Mouse (Mus musculus) neural tube, embryonic 12.5 days (tissue): ENCODE measurements around the gene Cldn15. TPM values are rescaled to one million over a fixed set of nuclear protein-coding genes. Genes with fewer than 3 reads are reported as not detected.
A peak's percentile ranks its signal among the peaks of the same experiment; 100 is the strongest.

Source experiments
- ATAC-seq: fragments of 200-750 bp; cut with Nextera tagmentation; 2 replicates; pipeline ENCODE4 v1.8.0; 2017; ENCODE audit warnings: low read depth, mild to moderate bottlenecking, moderate TSS enrichment, moderate library complexity; ENCODE audit not compliant: low FRiP score
- H3K27ac ChIP-seq: fragments of 300-500 bp; sonication (generic); 2 replicates; pipeline ENCODE4 v1.5.1; 2016
- H3K27me3 ChIP-seq: fragments of 300-500 bp; sonication (generic); replicated peaks from 2 replicates; pipeline ENCODE4 v1.6.1; 2016; ENCODE audit warnings: mild to moderate bottlenecking
- H3K36me3 ChIP-seq: fragments of 300-500 bp; sonication (generic); 2 replicates; pipeline ENCODE4 v1.6.1; 2016; ENCODE audit warnings: mild to moderate bottlenecking
- H3K4me1 ChIP-seq: fragments of 300-500 bp; sonication (generic); 2 replicates; pipeline ENCODE4 v1.6.1; 2016
- H3K4me2 ChIP-seq: fragments of 300-500 bp; sonication (generic); replicated peaks from 2 replicates; pipeline ENCODE4 v1.6.1; 2016; ENCODE audit warnings: mild to moderate bottlenecking
- H3K4me3 ChIP-seq: fragments of 300-500 bp; sonication (generic); 2 replicates; pipeline ENCODE4 v1.5.1; 2016
- H3K9ac ChIP-seq: fragments of 300-500 bp; sonication (generic); 2 replicates; pipeline ENCODE4 v1.6.1; 2016; ENCODE audit warnings: mild to moderate bottlenecking
- H3K9me3 ChIP-seq: fragments of 300-500 bp; sonication (generic); 2 replicates; pipeline ENCODE4 v1.6.1; 2016; ENCODE audit warnings: mild to moderate bottlenecking
- WGBS: fragments of 180-500 bp; shearing (Covaris S2); methylation state at CpG from one replicate; pipeline ENCODE4 v1.1.7; 2016; 5-methylcytosine and 5-hydroxymethylcytosine counted together
- microRNA counts: library from miRNA; unstranded; fragments of <30 nt; microRNA quantifications from one replicate; lab custom pipeline; 2017
- microRNA-seq: library from miRNA; unstranded; fragments of <30 nt; microRNA quantifications from one replicate; pipeline ENCODE4, GENCODE M21; 2017
- polyA plus RNA-seq: library from polyadenylated mRNA; unstranded; fragments of >200 nt; fragmentation: Nextera tagmentation; extraction: Ambion mirVana; gene quantifications from 2 replicates; pipeline ENCODE4 v1.2.1, GENCODE M21; 2016

Cldn15 gene
- polyA plus RNA-seq, 1 experiment from 2014 or later = 0.30 TPM

- no peak overlapping the region for H3K4me2 ChIP-seq
- no peak overlapping the region for H3K9ac ChIP-seq
- no peak for ATAC-seq
These were observed 23.4 kb downstream of the Cldn15 start for GRCm38 (mm10) chr5:136989801-136990200.

GRCm38 (mm10) chr5:136999449-136999848 lies 33.0 kb downstream of the Cldn15 start:
- WGBS = 79% methylated on average over 5 of the region's 5 CpGs
- no peaks in the 10 kb centered on the region for H3K4me1 ChIP-seq

More at GRCm38 (mm10) chr5:136989801-136990200, 23.4 kb downstream of the Cldn15 start:
- Histone ChIP-seq H3K36me3 (peaks cover 62% of the 10 kb centered on the region), H3K27me3 (no peaks in the 10 kb centered on the region), H3K4me1 (peaks cover 15% of the 10 kb centered on the region), H3K9me3 (no peaks in the 10 kb centered on the region), H3K27ac (no peak overlapping the region), H3K4me3 (no peak overlapping the region)
- WGBS = 91% methylated on average over 6 of the region's 6 CpGs

GRCm38 (mm10) chr5:137000612-137001011 lies 34.2 kb downstream of the Cldn15 start:
- Histone ChIP-seq H3K27me3 (no peaks in the 10 kb centered on the region), H3K36me3 (peaks cover 7% of the 10 kb centered on the region), H3K9me3 (no peaks in the 10 kb centered on the region), H3K4me3 (no peak overlapping the region), H3K9ac (no peak overlapping the region), H3K4me1 (no peaks in the 10 kb centered on the region), H3K4me2 (no peak overlapping the region), H3K27ac (no peak overlapping the region)
- no peak for ATAC-seq
- 86% methylated on average over 2 of the region's 2 CpGs for WGBS

More at GRCm38 (mm10) chr5:136999449-136999848, 33.0 kb downstream of the Cldn15 start:
- H3K4me3 ChIP-seq = no peak overlapping the region
- H3K9ac ChIP-seq = no peak overlapping the region
- H3K27ac ChIP-seq = no peak overlapping the region
- no peaks in the 10 kb centered on the region for H3K27me3 ChIP-seq
- peaks cover 18% of the 10 kb centered on the region for H3K36me3 ChIP-seq
- ATAC-seq = no peak
- H3K9me3 ChIP-seq = no peaks in the 10 kb centered on the region
- H3K4me2 ChIP-seq = no peak overlapping the region

GRCm38 (mm10) chr5:137007276-137007675 lies 40.9 kb downstream of the Cldn15 start:
- no peak for ATAC-seq
- 65% methylated on average over 8 of the region's 8 CpGs for WGBS
- H3K9me3 ChIP-seq = no peaks in the 10 kb centered on the region
- H3K27ac ChIP-seq = no peak overlapping the region
- H3K36me3 ChIP-seq = no peaks in the 10 kb centered on the region
- no peak overlapping the region for H3K4me3 ChIP-seq
- no peak overlapping the region for H3K9ac ChIP-seq
- no peak overlapping the region for H3K4me2 ChIP-seq
- no peaks in the 10 kb centered on the region for H3K27me3 ChIP-seq
- H3K4me1 ChIP-seq = no peaks in the 10 kb centered on the region

GRCm38 (mm10) chr5:137009988-137010387 lies 43.6 kb downstream of the Cldn15 start:
- no peaks in the 10 kb centered on the region for H3K9me3 ChIP-seq
- H3K4me2 ChIP-seq = no peak overlapping the region
- H3K4me1 ChIP-seq = no peaks in the 10 kb centered on the region
- ATAC-seq = no peak
- no peaks in the 10 kb centered on the region for H3K27me3 ChIP-seq
- no peaks in the 10 kb centered on the region for H3K36me3 ChIP-seq
- 34% methylated on average over 3 of the region's 3 CpGs for WGBS
- H3K4me3 ChIP-seq = no peak overlapping the region
- H3K9ac ChIP-seq = no peak overlapping the region
- no peak overlapping the region for H3K27ac ChIP-seq

- Histone ChIP-seq H3K27me3 (no peaks in the 10 kb centered on the region), H3K36me3 (no peaks in the 10 kb centered on the region), H3K9ac (no peak overlapping the region), H3K9me3 (0 out of 2 replicates have a peak, but pooled peaks cover 3% of the 10 kb centered on the region), H3K27ac (no peak overlapping the region), H3K4me2 (no peak overlapping the region), H3K4me1 (no peaks in the 10 kb centered on the region), H3K4me3 (no peak overlapping the region)
- WGBS = 79% methylated on average over 15 of the region's 15 CpGs
- ATAC-seq = no peak
These were observed 46.1 kb downstream of the Cldn15 start for GRCm38 (mm10) chr5:137012401-137012950.

- Histone ChIP-seq H3K9me3 (0 out of 2 replicates have a peak, but pooled peaks cover 3% of the 10 kb centered on the region), H3K4me2 (no peak overlapping the region), H3K9ac (no peak overlapping the region), H3K27me3 (no peaks in the 10 kb centered on the region), H3K4me1 (no peaks in the 10 kb centered on the region), H3K36me3 (no peaks in the 10 kb centered on the region), H3K4me3 (no peak overlapping the region), H3K27ac (no peak overlapping the region)
- ATAC-seq = no peak
- WGBS = 93% methylated on average over 3 of the region's 3 CpGs
These were observed 49.5 kb downstream of the Cldn15 start for GRCm38 (mm10) chr5:137015913-137016312.

- 51% methylated on average over 3 of the region's 3 CpGs for WGBS
- Histone ChIP-seq H3K27ac (no peak overlapping the region), H3K9me3 (no peaks in the 10 kb centered on the region), H3K9ac (no peak overlapping the region), H3K4me2 (no peak overlapping the region), H3K36me3 (no peaks in the 10 kb centered on the region), H3K4me3 (no peak overlapping the region), H3K4me1 (peaks cover 7% of the 10 kb centered on the region), H3K27me3 (peaks cover 52% of the 10 kb centered on the region)
- ATAC-seq = no peak
These were observed 57.9 kb downstream of the Cldn15 start for GRCm38 (mm10) chr5:137024318-137024717.

- ATAC-seq = no peak
- Histone ChIP-seq H3K27ac (no peak overlapping the region), H3K4me3 (no peak overlapping the region), H3K9me3 (no peaks in the 10 kb centered on the region), H3K27me3 (peaks cover 58% of the 10 kb centered on the region), H3K4me2 (peak overlapping the region; percentile 43), H3K4me1 (peaks cover 12% of the 10 kb centered on the region), H3K9ac (no peak overlapping the region), H3K36me3 (no peaks in the 10 kb centered on the region)
- WGBS = under 1% methylated on average over 23 of the region's 23 CpGs
These were observed 58.7 kb downstream of the Cldn15 start for GRCm38 (mm10) chr5:137025132-137025531.

MicroRNAs encoded within 50 kb of the gene (microRNA counts, 519-probe panel; counts per million panel counts)
- 342 counts per million, percentile 67 among the panel's probes with 10 or more counts for microRNA mmu-miR-702 (lab: Ali Mortazavi, UCI)

Small RNA genes lying within 50 kb of the gene (microRNA-seq; reads per million reads assigned to microRNA genes)
- 42.6 reads per million, percentile 40 among the genes with 10 or more reads in this experiment for gene Mir702

Other genes with a start within 250 kb of the Cldn15 start
- gene Col26a1, start 83.4 kb upstream of the Cldn15 start, polyA plus RNA-seq = 67.9 and 74.6 TPM in 2 replicates
- gene Ift22, start 58.5 kb upstream of the Cldn15 start, polyA plus RNA-seq = 98.2 and 106 TPM in 2 replicates
- 304 and 321 TPM in 2 replicates for gene Fis1, start 13.3 kb upstream of the Cldn15 start, polyA plus RNA-seq
- 38.4 and 39.8 TPM in 2 replicates for gene Plod3, start 20.4 kb downstream of the Cldn15 start, polyA plus RNA-seq
- 103 and 109 TPM in 2 replicates for gene Znhit1, start 21.4 kb downstream of the Cldn15 start, polyA plus RNA-seq
- gene Vgf, start 59.8 kb downstream of the Cldn15 start, polyA plus RNA-seq = 3.6 and 4.5 TPM in 2 replicates
- gene Ap1s1, start 79.5 kb downstream of the Cldn15 start, polyA plus RNA-seq = 193 and 198 TPM in 2 replicates
- 0.11 and 0.23 TPM in 2 replicates for gene Serpine1, start 105.7 kb downstream of the Cldn15 start, polyA plus RNA-seq
- 4.3 and 5.3 TPM in 2 replicates for gene Trim56, start 149.6 kb downstream of the Cldn15 start, polyA plus RNA-seq
- gene Muc3, start 182.7 kb downstream of the Cldn15 start, polyA plus RNA-seq = not detected in 2 replicates
- gene Muc3a, start 245.8 kb downstream of the Cldn15 start, polyA plus RNA-seq = not detected in 2 replicates